Mouse (Mus musculus): ENCODE results near the gene Ccndbp1. TPM values are rescaled to one million over a fixed set of nuclear protein-coding genes. Genes with fewer than 3 reads are reported as not detected.
A peak's percentile ranks its signal among the peaks of the same experiment; 100 is the strongest.
"Not testable (repeated sequence)": the region's sequence is repeated elsewhere in the genome, so short reads cannot be mapped to it uniquely, and the experiment has no call there.

Gene Ccndbp1
- 77.7 and 79.4 TPM in 2 replicates for polyA plus RNA-seq (2015; fragmentation: Nextera tagmentation; extraction: Ambion mirVana)

DNA sequence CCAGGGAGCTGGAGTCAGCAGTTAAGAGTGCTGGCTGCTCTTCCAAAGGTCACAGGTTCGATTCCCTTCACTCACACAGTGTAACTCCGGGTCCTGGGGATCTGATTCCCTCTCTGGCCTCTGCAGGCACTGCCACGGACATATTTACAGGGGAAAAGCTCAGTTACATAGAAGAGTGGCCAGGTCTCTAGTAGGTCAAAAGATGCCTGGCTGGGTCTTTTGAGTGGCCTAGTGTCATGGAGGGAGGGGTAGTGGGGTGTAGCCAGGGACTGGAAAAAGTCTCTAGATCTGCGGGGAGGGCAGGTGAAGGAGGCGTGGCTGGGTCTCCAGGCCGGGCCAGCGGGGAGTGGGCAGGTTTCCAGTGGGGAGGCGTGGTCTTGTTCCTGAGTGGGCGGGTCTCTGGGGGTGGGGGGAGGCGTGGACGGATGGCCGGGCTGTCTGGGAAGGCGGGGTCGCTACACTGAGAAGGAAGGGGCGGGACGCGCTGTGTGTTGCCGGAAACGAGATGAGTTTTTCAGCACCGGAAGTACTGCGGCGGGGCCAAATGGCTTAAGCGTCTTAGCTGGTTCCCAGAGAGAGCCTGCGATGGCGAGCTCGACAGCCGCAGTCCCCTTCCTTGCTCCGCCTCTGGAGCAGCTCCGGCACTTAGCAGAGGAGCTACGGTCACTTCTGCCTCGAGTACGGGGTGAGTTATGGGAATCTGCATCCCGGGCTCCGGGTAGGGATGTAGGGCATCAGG, at the start of gene Ccndbp1:
Ccndbp1 (plus strand) TSS at position 479 of the 739 bp plus-strand sequence.
- peak within 1 kb of the TSS; percentile 93 for H3K4me3 ChIP-seq
- H3K27ac ChIP-seq: peak within 1 kb of the TSS; percentile 70
- H3K27me3 ChIP-seq (replicated peaks): no peaks in the 10 kb centered on the region
- peak; percentile 98 for ATAC-seq (replicated peaks)
- H3K9ac ChIP-seq: peak within 1 kb of the TSS; percentile 87
- H3K4me2 ChIP-seq: peak within 1 kb of the TSS; percentile 89
- H3K4me1 ChIP-seq: peaks cover 11% of the 10 kb centered on the region
- WGBS: 2% methylated on average over 32 of the region's 34 CpGs
- H3K9me3 ChIP-seq: no peaks in the 10 kb centered on the region
- H3K36me3 ChIP-seq (replicated peaks): peaks cover 17% of the 10 kb centered on the region

DNA sequence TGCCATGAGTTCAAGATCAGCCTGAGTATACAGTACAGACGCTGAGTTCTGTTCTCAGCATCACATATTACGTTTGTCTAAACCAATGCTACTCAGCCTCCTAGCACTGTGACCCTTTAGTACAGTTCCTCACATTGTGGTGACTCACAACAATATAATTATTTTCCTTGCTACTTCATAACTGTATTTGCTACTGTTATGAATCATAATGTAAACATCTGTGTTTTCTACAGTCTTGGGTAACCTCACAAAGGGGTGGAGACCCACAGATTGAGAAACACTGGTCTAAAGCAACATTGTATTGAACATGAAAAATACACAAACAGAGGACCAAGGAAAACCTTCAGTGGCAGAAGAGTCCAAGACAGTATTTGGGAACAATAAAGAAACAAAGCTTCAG, 48.8 kb upstream of the Ccndbp1 start:
- no peak overlapping the region for H3K27ac ChIP-seq
- H3K4me1 ChIP-seq: no peaks in the 10 kb centered on the region
- no peak overlapping the region for H3K4me2 ChIP-seq
- peaks cover 3% of the 10 kb centered on the region; the same call in 1 of the 2 replicates for H3K36me3 ChIP-seq (replicated peaks)
- no peak for ATAC-seq (replicated peaks)
- H3K9ac ChIP-seq: no peak overlapping the region
- no peak overlapping the region for H3K4me3 ChIP-seq
- no peaks in the 10 kb centered on the region for H3K9me3 ChIP-seq
- H3K27me3 ChIP-seq (replicated peaks): no peaks in the 10 kb centered on the region
- 93% methylated on average over 2 of the region's 2 CpGs for WGBS

DNA sequence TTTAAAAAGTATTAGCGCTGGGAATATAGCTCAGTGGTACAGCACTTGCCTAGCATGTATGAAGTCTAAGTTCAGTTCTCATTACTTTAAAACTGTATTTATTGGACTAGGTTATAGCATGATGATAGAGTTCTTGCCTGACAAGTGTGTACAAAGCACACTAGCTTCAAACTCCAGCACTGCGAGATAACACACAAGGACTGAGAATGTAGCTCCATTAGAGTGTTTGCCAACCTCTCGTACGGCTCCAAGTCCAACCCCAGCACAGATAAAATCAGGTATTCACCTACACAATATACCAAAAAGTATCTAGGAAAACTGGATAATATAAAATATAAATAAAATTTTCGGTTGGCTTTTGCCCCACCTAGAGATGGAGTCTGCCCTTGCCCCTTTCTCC, 48.4 kb upstream of the Ccndbp1 start:
- Histone ChIP-seq H3K9me3 (no peaks in the 10 kb centered on the region), H3K4me2 (no peak overlapping the region), H3K4me3 (no peak overlapping the region), H3K4me1 (no peaks in the 10 kb centered on the region), H3K27ac (no peak overlapping the region), H3K27me3 (replicated peaks) (no peaks in the 10 kb centered on the region), H3K36me3 (replicated peaks) (peaks cover 3% of the 10 kb centered on the region; the same call in 1 of the 2 replicates), H3K9ac (no peak overlapping the region)
- ATAC-seq (replicated peaks): no peak
- 97% methylated on average over 5 of the region's 5 CpGs for WGBS

DNA sequence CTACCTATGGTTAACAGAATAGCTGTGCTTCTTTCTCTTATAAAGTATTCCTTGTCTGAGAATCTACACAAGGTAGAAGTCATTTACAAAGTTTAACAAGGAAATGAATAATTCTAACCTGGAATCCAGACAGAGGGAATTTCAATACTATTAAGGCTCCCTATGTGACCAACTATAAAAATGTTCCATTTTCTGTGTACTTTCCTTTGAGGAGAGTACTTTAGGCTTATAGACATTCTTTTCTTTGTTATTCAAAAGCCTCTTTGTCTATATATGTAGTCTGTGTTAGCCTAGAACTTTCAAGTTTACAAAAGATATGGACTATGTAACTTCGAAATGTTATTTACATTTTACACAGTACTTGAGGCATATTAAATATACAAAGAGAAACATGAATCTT, 47.9 kb upstream of the Ccndbp1 start:
- H3K9me3 ChIP-seq: no peaks in the 10 kb centered on the region
- H3K4me2 ChIP-seq: no peak overlapping the region
- ATAC-seq (replicated peaks): no peak
- H3K9ac ChIP-seq: no peak overlapping the region
- WGBS: 94% methylated on average over 1 of the region's 1 CpGs
- H3K4me1 ChIP-seq: no peaks in the 10 kb centered on the region
- H3K4me3 ChIP-seq: no peak overlapping the region
- no peak overlapping the region for H3K27ac ChIP-seq
- 0 out of 2 replicates have a peak, but pooled peaks cover 3% of the 10 kb centered on the region for H3K36me3 ChIP-seq (replicated peaks)
- no peaks in the 10 kb centered on the region for H3K27me3 ChIP-seq (replicated peaks)

DNA sequence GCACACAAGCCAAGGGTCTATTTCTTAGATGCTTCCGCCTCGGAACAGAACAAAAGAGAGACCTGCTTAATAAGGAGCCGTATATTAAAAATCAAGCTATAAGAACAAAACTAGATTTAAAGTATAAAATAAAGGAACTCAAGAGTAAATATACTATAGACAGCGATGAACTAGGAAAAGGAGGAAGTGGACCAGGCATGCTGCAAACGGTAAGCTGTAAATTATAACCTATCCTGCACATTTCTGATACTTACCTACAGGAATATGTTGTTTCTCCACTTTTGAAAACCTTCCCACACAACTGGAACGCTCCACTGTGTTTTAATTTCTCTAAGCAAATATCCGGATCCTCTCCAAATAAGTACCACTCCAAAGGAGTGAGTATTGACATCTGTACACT, 45.1 kb upstream of the Ccndbp1 start:
- Histone ChIP-seq H3K9ac (no peak overlapping the region), H3K4me1 (0 out of 2 replicates have a peak, but pooled peaks cover 7% of the 10 kb centered on the region), H3K4me2 (no peak overlapping the region), H3K27me3 (replicated peaks) (no peaks in the 10 kb centered on the region), H3K9me3 (no peaks in the 10 kb centered on the region), H3K27ac (no peak overlapping the region), H3K4me3 (no peak overlapping the region), H3K36me3 (replicated peaks) (0 out of 2 replicates have a peak, but pooled peaks cover 3% of the 10 kb centered on the region)
- WGBS: 94% methylated on average over 7 of the region's 7 CpGs
- ATAC-seq (replicated peaks): no peak

DNA sequence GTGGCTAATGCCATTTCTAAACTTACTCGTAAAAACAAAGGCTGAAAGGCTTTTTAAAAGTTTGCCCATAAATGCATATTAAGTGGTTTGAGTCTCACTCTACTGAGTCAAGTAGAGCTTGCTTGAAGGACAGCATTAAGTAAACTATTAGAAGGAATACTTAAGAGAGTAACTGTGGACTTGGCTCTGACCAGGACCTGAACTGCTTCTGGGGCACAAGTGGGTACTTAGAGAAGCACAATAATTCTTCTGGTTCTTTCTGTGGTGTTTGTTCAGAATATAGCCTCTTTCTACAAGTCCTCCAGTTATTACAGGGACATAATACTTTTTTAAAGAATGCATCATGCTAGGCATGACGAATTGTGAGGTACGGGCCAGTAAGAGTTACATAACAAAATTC, 42.7 kb upstream of the Ccndbp1 start:
- H3K4me2 ChIP-seq: no peak overlapping the region
- H3K27ac ChIP-seq: no peak overlapping the region

DNA sequence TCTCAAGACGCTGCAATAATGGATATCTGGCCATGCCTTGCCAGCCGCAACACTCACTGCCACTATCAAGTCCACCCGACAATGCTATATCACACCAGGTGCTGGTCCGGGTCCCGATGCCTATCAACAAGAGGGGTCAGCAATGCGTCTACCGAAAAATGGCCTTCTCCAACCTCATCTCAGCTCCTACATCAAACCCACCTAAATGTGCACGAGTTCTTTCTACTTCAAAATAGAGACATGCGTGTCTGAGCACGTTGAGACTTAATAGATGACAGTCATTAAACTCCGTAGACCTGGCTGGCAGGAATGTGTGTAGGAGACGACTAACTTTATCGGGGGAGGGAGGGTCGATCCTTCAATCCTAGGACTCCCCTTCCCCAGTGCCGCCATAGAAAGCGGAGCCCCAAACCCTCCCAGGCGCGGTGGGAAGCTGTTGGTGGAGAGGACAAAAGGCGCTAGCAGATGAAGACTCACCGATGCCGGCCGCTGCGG, 38.1 kb upstream of the Ccndbp1 start:
- Histone ChIP-seq H3K4me2 (peak overlapping the region; percentile 71), H3K4me1 (peaks cover 32% of the 10 kb centered on the region), H3K4me3 (peak overlapping the region; percentile 89), H3K27ac (peak overlapping the region; percentile 91), H3K36me3 (replicated peaks) (no peaks in the 10 kb centered on the region), H3K9ac (peak overlapping the region; percentile 85), H3K9me3 (no peaks in the 10 kb centered on the region), H3K27me3 (replicated peaks) (0 out of 2 replicates have a peak, but pooled peaks cover 3% of the 10 kb centered on the region)
- peak; percentile 84 for ATAC-seq (replicated peaks)
- under 1% methylated on average over 23 of the region's 23 CpGs for WGBS

More for the DNA sequence above, 42.7 kb upstream of the Ccndbp1 start:
- 89% methylated on average over 3 of the region's 3 CpGs for WGBS
- no peak overlapping the region for H3K9ac ChIP-seq
- no peaks in the 10 kb centered on the region for H3K9me3 ChIP-seq
- H3K27me3 ChIP-seq (replicated peaks): no peaks in the 10 kb centered on the region
- H3K4me1 ChIP-seq: peaks cover 22% of the 10 kb centered on the region
- H3K4me3 ChIP-seq: no peak overlapping the region
- ATAC-seq (replicated peaks): no peak
- 0 out of 2 replicates have a peak, but pooled peaks cover 3% of the 10 kb centered on the region for H3K36me3 ChIP-seq (replicated peaks)

DNA sequence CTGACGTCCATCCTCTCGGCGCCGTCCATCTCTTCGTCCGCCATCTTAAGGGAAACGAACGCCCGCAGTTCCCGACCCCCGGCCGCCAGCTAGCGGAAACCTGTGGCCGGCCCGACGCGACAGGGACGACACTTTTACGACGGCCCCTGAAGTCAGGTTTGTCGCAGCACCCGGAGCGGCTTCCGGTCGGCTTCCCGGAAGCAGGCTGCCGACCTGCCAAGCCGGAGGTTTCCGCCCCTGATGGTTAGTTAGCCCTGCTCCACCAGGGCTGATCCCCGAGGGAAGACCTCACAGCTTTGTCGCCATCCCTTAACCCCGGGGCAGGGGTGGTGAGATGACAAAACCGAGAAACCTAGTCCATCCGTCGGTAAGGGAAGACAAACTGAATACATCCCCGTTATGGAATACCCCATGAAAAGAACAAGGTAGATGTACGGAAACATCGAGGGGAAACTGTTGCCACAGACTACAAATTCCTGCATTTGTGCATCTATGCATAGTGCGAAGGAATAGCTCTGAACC, 37.6 kb upstream of the Ccndbp1 start, which contains the start of gene Ubr1:
Ubr1 (minus strand) TSS at position 157 of the 522 bp plus-strand sequence.
- peak within 1 kb of the TSS; percentile 91 for H3K27ac ChIP-seq
- no peaks in the 10 kb centered on the region for H3K9me3 ChIP-seq
- peak within 1 kb of the TSS; percentile 85 for H3K9ac ChIP-seq
- no peaks in the 10 kb centered on the region for H3K36me3 ChIP-seq (replicated peaks)
- peak within 1 kb of the TSS; percentile 71 for H3K4me2 ChIP-seq
- peak; percentile 95 for ATAC-seq (replicated peaks)
- H3K4me3 ChIP-seq: peak within 1 kb of the TSS; percentile 89
- H3K27me3 ChIP-seq (replicated peaks): 0 out of 2 replicates have a peak, but pooled peaks cover 3% of the 10 kb centered on the region
- H3K4me1 ChIP-seq: peaks cover 32% of the 10 kb centered on the region
- WGBS: under 1% methylated on average over 39 of the region's 39 CpGs

DNA sequence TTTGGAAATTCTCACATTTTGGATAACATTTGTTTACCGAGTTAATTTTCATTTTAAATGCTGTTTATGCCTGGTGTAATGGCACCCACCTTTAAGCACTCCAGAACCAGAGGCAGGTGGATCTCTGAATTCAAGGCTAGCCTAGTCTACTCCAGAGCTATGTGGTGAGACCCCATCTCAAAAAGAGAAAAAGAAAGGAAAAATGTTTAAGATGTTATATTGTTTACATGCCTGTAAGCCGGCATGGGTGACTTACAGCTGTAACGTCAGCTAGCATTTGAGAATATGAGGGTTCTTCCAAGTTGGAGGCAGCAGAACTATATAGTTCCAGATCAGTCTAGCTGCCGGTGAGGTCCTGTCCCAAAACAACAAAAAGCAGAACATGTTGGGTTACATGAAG, 36.4 kb upstream of the Ccndbp1 start:
- H3K9ac ChIP-seq: no peak overlapping the region
- peaks cover 35% of the 10 kb centered on the region for H3K4me1 ChIP-seq
- 94% methylated on average over 4 of the region's 4 CpGs for WGBS
- ATAC-seq (replicated peaks): no peak
- no peak overlapping the region for H3K27ac ChIP-seq
- no peaks in the 10 kb centered on the region for H3K36me3 ChIP-seq (replicated peaks)
- no peak overlapping the region for H3K4me3 ChIP-seq
- no peak overlapping the region for H3K4me2 ChIP-seq
- H3K9me3 ChIP-seq: no peaks in the 10 kb centered on the region
- 0 out of 2 replicates have a peak, but pooled peaks cover 3% of the 10 kb centered on the region for H3K27me3 ChIP-seq (replicated peaks)

DNA sequence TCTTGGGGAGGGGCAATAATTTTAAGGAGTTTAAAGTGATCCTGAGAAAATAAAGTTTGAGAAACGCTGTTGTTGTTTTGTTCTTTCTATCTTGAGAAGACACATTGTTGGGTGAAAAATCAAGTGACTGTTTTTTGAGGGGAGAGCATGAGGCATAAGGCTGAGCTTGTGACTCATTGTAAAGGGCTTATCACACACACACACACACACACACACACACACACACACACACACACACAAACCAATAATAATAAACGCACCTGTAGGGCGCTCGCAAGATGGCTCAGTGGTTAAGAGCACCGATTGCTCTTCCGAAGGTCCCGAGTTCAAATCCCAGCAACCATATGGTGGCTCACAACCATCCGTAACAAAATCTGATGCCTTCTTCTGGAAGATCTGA, 35.9 kb upstream of the Ccndbp1 start:
- H3K4me1 ChIP-seq: peaks cover 32% of the 10 kb centered on the region

DNA sequence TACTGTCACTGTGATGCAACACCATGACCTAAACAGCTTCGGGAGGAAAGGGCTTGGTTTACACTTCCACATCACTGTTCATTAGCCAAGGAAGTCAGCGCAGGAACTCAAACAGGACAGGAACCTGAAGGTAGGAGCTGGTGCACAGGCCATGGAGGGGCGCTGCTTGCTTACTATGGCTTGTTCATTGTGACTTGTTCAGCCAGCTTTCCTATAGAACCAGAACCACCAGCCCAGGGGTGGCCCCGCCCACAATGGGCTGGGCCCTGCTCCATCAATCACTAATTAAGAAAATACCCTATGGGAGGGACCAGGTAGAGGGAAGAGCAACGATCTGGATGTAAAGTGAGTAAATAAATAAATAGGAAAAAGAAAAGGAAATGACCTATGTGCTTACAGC, 35.2 kb upstream of the Ccndbp1 start:
- no peaks in the 10 kb centered on the region for H3K9me3 ChIP-seq
- no peak overlapping the region for H3K4me3 ChIP-seq
- H3K36me3 ChIP-seq (replicated peaks): no peaks in the 10 kb centered on the region
- no peak overlapping the region for H3K4me2 ChIP-seq
- 16% methylated on average over 5 of the region's 5 CpGs for WGBS
- no peak overlapping the region for H3K9ac ChIP-seq
- 0 out of 2 replicates have a peak, but pooled peaks cover 3% of the 10 kb centered on the region for H3K27me3 ChIP-seq (replicated peaks)
- no peak overlapping the region for H3K27ac ChIP-seq
- H3K4me1 ChIP-seq: peaks cover 32% of the 10 kb centered on the region
- no peak for ATAC-seq (replicated peaks)

More for the DNA sequence above, 35.9 kb upstream of the Ccndbp1 start:
- H3K27ac ChIP-seq; H3K4me3 ChIP-seq; H3K27me3 ChIP-seq (replicated peaks); H3K36me3 ChIP-seq (replicated peaks); H3K9me3 ChIP-seq; H3K4me2 ChIP-seq; H3K9ac ChIP-seq; ATAC-seq (replicated peaks): not testable (repeated sequence)
- WGBS: 97% methylated on average over 8 of the region's 8 CpGs

DNA sequence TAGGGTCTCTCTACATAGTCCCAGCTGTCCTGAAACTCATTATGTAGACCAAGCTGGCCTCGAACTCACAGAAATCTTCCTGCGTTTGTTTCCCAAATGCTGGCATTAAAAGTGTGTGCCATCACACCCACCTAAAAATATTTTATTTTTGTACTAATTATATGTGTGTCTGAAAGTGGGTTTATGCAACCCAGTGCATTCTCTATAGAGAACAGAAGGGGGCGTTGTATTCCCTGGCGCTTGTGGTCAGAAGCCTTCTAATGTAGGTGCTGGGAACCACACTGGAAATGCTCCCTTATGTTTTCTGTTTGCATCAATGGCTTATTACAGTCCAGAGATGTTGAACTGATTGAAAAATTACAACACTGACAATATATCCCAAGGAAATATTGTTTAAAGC, 31.9 kb upstream of the Ccndbp1 start:
- Histone ChIP-seq H3K4me1 (peaks cover 18% of the 10 kb centered on the region), H3K36me3 (replicated peaks) (no peaks in the 10 kb centered on the region), H3K27me3 (replicated peaks) (0 out of 2 replicates have a peak, but pooled peaks cover 3% of the 10 kb centered on the region), H3K4me3 (peak overlapping the region; percentile 89; the same call in 1 of the 2 replicates), H3K4me2 (peak overlapping the region; percentile 95; the same call in 1 of the 2 replicates), H3K9me3 (no peaks in the 10 kb centered on the region), H3K9ac (no peak overlapping the region), H3K27ac (no peak overlapping the region)
- 49% methylated on average over 4 of the region's 4 CpGs for WGBS
- no peak for ATAC-seq (replicated peaks)
